Mouse (Mus musculus): Measurements from ENCODE around the gene Ugt1a5.

The Ugt1a5 gene

GRCm38 (mm10) chr1:88240072-88240471 lies 74.3 kb downstream of the Ugt1a5 start:
- no peak for DNase-seq (ENCODE audit: low spot score in 2 of 2)

DNA sequence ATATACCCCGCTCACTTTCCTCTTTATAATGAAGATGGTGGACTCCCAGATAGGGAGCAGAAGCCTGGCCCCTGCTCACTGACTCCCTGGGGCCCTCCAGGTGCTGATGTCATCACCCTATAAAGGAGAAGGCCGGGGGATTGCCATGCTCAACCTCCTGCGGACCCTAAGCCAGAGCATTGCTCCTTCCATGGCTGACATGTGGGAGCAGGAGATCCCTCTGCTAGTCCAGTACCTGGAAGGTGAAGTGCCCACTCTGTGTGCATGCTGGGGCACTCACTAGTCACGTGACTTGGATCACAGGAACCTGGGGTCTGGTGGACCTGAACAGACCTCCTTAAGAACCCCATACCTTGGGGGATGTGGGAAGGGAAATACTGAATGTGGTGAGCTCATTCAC lies 74.8 kb downstream of the Ugt1a5 start:
- DNase-seq (ENCODE audit: low spot score in 2 of 2) = no peak

DNA sequence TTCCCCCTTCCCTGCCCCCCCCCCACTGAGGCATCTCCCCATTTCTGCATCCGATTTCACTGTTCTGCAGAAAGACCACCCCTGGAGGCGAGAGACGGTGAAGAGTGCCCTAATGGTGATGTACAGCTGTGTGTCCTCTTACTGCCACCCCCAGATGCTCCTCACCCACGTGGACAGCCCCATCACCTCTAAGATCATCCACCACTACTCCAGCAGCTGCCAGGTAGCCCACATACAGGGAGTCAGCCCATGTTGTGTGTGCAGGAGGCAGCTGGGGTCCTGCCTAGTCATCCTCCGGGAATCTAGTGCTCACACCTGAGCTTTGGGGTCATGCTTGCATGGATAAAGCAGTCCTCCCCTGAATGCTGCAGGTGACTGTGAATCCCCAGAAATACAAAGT lies 78.0 kb downstream of the Ugt1a5 start:
- no peak for DNase-seq (ENCODE audit: low spot score in 2 of 2)

DNA sequence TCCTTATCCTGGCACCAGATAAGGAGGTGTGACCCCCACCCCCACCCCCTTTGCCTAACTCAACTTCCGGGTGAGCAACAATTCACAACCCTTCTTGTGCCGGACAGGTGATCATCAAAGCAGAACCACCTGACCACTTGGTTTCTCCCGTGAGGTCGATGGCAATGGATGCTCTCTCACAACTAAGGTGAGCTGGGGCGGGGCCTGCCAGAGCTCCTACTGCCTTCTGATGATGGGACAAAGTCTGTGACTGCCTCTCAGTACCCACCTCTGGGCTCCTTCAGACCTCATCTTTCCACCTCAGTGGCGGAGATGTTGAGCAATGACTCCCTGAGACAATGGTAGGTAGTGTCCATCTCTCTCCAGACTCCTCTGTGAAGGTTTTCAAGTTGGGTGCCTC lies 80.1 kb downstream of the Ugt1a5 start:
- no peak for DNase-seq (ENCODE audit: low spot score in 2 of 2)

DNA sequence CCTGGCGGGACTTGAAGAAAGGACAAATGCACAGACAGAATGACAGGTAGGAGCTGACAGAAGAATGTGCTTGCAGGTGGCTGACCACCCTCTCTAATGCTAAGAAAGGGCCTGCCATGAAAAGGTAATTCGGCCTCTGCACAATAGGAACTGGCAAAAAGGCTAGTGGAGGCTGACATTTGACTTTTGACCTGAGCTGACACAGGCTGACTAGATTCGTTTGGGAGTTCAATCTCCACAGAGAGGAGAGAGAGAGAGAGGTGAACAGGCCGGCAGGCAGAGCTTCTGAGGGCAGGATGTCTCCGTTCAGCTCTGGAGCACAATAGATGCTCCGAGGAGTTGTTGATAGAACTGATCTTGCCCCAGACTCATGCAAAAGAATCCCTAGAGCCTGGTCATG lies 80.6 kb downstream of the Ugt1a5 start:
- no peak for DNase-seq (ENCODE audit: low spot score in 2 of 2)

GRCm38 (mm10) chr1:88247660-88248059 lies 81.8 kb downstream of the Ugt1a5 start:
- DNase-seq (ENCODE audit: low spot score in 2 of 2) = no peak

- DNase-seq (ENCODE audit: low spot score in 2 of 2) = no peak
Measured at GRCm38 (mm10) chr1:88248658-88249057, 82.8 kb downstream of the Ugt1a5 start.

DNA sequence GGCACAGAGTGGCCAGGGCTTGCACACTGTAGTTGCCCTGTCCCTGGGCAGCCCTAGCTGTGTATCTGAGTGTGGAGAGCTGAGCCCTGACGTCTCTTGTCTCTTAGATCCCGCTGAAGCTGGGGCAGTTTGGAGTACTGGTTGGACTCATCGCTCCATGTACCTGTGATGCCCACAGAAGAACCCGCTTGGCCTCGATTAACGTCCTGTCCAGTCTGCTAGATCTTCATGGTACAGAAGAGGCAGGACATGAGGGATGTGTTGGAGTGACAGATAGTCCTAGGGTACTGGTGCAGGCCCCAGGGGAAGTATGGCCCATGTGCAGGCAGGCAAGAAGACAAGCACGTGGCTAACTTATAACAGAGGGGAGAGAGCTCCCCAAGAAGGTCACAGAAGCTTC lies 83.8 kb downstream of the Ugt1a5 start:
- DNase-seq (ENCODE audit: low spot score in 2 of 2) = no peak

- no peak for DNase-seq (ENCODE audit: low spot score in 2 of 2)
Measured at GRCm38 (mm10) chr1:88250023-88250422, 84.2 kb downstream of the Ugt1a5 start.

DNA sequence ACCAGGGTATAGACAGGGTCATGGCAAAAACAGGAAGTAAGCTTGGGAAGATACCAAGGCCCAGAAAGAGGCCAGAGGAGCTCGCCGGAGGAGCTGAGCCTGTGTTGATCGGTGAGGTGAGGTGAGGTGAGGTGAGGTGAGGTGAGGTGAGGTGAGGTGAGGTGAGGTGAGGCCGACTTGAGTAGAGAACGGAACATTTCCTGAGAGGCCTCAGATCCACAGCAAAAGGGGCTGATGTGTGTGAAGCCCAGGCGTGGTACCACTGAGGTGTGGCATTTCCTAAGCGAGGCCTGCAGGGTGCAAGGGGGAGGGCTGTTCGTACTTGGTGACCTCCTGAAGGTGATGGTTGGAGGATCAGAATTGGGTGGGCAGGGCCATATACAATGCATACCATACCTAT lies 87.3 kb downstream of the Ugt1a5 start:
- DNase-seq (ENCODE audit: low spot score in 2 of 2) = no peak

DNA sequence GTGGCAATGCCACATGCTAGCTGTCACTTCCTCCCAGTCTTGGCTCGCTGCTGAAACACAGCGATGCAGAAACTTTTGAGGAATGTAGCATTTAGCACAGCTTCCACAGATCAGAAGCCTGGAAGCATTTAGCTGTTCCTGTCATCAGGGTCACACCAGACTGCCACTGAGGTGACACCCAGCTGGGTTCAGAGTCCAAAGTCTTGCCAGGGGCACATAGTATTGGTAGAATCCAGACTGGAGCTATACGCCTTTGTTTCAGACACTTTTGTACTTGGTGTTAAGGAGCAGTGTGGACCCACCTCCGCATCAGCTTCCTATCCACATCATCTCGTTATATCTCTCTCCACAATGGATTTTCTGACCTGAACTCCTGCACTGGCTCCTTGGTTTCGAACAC lies 87.7 kb downstream of the Ugt1a5 start:
- no peak for DNase-seq (ENCODE audit: low spot score in 2 of 2)

- DNase-seq (ENCODE audit: low spot score in 2 of 2) = no peak
Measured at GRCm38 (mm10) chr1:88254793-88255465, 89.1 kb downstream of the Ugt1a5 start.

GRCm38 (mm10) chr1:88255466-88255857 lies 89.7 kb downstream of the Ugt1a5 start:
- DNase-seq (ENCODE audit: low spot score in 2 of 2) = no peak

GRCm38 (mm10) chr1:88255989-88256754 lies 90.4 kb downstream of the Ugt1a5 start:
- no peak for DNase-seq (ENCODE audit: low spot score in 2 of 2)

DNA sequence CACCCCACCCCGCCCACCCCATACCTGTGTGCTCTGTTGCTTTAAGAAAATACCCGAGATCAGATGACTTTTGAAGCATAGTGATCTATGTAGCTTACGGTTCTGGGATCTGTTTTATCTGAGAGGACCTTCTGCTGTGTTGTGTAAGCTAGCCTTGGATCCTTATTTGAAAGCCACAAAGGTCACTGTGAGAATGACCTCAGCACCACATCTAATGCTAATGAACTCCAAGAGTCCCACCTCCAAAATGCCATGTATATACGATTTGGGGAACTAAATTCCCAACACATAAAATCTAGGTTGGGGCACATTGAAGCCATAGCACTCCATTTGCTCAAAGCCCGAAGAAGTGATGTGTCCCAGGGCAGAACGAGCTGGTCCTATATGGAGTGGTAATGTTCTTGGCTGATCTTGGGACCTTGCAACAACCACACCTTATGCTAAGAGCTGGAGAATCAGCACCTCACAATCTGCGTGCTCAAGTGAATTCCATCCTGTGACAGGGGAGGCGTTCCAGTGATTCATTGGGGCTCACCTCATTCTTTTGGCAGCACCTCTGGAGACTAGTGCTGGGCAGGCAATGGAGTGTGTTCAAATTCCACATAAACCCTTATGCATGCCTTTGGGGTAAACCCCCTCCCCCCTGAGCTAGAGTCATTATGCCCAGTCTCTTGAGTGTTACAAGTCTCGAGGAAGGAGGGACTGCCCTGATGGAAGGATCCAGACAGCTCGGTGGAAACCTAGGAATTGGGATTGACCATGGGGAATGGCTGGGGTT lies 91.3 kb downstream of the Ugt1a5 start:
- DNase-seq (ENCODE audit: low spot score in 2 of 2) = no peak

DNA sequence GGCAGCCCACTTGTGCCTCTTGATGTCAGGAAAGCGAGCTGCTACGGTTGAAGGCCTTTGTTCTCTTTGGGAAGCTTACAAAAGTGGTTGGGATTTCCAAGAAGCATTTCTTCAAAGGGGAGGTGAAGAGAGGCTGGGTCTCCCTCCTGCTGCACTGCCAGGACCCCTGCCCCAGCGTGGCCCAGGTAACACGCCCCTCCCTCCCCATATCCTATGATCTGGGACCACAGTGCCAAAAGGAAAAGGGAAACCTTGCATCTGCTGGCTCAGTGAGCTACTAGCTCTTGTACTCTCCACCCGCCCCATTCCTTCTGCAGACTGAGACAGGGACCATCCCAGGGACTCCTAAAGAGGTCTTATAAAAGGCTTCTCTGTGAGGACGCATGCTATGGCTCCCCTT lies 91.9 kb downstream of the Ugt1a5 start:
- no peak for DNase-seq (ENCODE audit: low spot score in 2 of 2)

- no peak for DNase-seq (ENCODE audit: low spot score in 2 of 2)
Measured at GRCm38 (mm10) chr1:88258361-88258760, 92.5 kb downstream of the Ugt1a5 start.

DNA sequence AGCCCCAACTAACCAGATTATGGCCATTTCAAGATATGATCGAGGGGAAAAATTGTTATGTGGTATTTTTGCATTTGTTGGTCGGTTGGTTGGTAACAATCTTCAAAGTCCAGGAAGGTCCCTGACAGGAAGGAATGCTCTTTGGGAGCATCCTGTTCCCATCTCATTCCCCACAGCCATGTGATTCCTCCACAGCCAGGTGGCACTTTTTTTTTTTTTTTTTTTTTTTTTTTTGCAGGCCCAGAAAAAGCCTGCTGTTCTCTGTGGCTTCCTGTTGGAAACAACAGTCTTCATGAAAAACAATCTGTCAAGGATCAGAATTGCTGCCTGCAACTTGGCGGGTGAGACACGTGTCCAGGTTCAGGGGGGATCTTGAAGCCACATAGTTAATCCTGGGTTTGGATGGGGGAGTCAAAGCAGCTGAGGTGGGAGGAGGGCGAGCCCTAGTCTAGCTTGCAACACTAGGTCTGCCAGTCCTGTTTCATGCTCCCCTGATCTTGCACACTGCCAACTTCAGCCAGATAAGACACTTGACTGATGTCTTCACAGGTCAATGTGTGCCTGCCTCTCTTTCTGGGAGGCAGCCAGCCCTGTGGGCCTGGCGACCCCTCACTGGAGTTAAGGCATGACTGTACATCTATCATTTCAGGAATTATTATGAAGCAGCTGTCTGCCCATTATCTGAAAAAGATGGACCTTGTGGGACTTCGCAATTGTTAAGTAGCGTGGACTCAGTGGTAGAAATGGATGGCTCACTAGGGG lies 93.2 kb downstream of the Ugt1a5 start:
- no peak for DNase-seq (ENCODE audit: low spot score in 2 of 2)

- no peak for DNase-seq (ENCODE audit: low spot score in 2 of 2)
Measured at GRCm38 (mm10) chr1:88259643-88260024, 93.8 kb downstream of the Ugt1a5 start.

DNA sequence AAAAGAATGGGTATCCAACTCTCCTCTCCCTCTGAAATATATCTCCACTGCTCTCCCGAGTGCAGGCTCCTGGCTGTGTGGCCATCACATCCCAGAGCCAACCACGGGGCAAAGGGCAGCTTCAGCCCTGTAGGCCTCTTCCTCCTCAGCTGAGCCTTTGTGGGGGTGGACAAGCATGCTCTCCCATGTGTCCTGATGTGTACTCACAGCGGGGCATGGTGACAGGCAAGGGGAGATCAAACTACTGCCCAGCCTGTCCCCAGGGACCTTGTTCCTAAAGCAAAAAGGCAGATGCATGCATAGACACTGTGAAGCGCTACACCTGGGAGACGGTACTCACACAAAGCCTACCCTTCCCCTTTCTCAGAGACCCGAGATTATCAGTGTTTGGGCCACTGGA lies 94.3 kb downstream of the Ugt1a5 start:
- DNase-seq (ENCODE audit: low spot score in 2 of 2) = no peak

GRCm38 (mm10) chr1:88260604-88261377 lies 95.0 kb downstream of the Ugt1a5 start:
- DNase-seq (ENCODE audit: low spot score in 2 of 2) = no peak

All from natural killer cell, adult 2 months (primary cell).